12 mouse cellular contexts compared by ENCODE assay signal in the genomic region with DNA sequence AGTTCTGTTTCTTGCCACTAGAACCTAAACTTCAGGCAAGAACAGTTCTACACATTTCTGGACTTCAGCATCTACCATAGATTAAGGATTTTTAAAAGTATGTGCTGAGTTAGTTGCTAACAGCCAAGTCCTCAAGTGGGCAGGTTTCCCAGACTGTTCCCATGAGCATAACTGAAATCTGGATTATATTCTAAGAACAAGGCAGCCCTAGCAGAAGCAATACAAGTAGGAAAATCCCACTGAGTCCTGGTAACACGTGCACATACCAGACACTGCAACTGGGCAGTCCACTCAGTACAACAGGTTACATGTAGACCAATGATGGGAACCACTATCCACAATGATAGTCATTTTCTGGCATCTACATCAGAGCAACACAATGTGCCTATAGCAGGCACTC. TPM values are rescaled to one million over a fixed set of nuclear protein-coding genes. Genes with fewer than 3 reads are reported as not detected.
A peak's percentile ranks its signal among the peaks of the same experiment; 100 is the strongest.
DNase-seq lines count a peak whose midpoint lies in the region; ATAC-seq lines count a peak whose summit lies in the region.
"Had no signal": no experiment of that assay in that cellular context is flagged by ENCODE, and none has a peak within 500 bp of the region (broad histone marks: within the 10 kb centered on the region; RNA-seq: fewer than 3 reads in every experiment).

No protein-coding gene starts in this region.

- no peak overlapping the region for H3K27ac ChIP-seq in kidney, embryonic 15.5 days
- H3K27ac ChIP-seq in midbrain, embryonic 14.5 days (replicated peaks; ENCODE audit: low read depth, low read length) = no peak overlapping the region
- H3K27ac ChIP-seq in midbrain, embryonic 16.5 days (ENCODE audit: low read length) = no peak overlapping the region
- no peak overlapping the region for H3K27ac ChIP-seq in hindbrain, embryonic 11.5 days (ENCODE audit: low read depth, low read length)
- H3K27ac ChIP-seq: hindbrain, postnatal 0 days; midbrain, embryonic 13.5 days had no signal

- intact Hi-C loops in heart, postnatal 10 days (cut with DNase I) = no loop called here

- 69% methylated on average over 1 of the region's 1 CpGs for WGBS in kidney, embryonic 15.5 days
- 81% methylated on average over 1 of the region's 1 CpGs for WGBS in midbrain, embryonic 14.5 days
- 75% methylated on average over 1 of the region's 1 CpGs for WGBS in midbrain, embryonic 16.5 days
- WGBS in hindbrain, embryonic 11.5 days = 95% methylated on average over 1 of the region's 1 CpGs

- peak; percentile 45 for DNase-seq in kidney, adult 18-20 months
- DNase-seq in right cerebral cortex, postnatal 10 days (ENCODE audit: low spot score in 2 of 2) = peak; percentile 71 to 77
- DNase-seq in right cerebral cortex, adult 2 months (ENCODE audit: low spot score in 2 of 2) = no peak
- DNase-seq in heart, postnatal 10 days = peak; percentile 70 to 75
- no peak for DNase-seq in midbrain, embryonic 14.5 days
- no peak for DNase-seq in hindbrain, embryonic 11.5 days (ENCODE audit: low spot score)
- DNase-seq: thymus, postnatal 36 days had no signal

- peaks cover 48% of the 10 kb centered on the region for H3K4me1 ChIP-seq in kidney, embryonic 15.5 days
- H3K4me1 ChIP-seq in midbrain, embryonic 14.5 days (ENCODE audit: control insufficient read depth, insufficient read depth, low read length) = no peaks in the 10 kb centered on the region
- H3K4me1 ChIP-seq in midbrain, embryonic 16.5 days (ENCODE audit: control insufficient read depth, insufficient read depth, low read length) = no peaks in the 10 kb centered on the region
- H3K4me1 ChIP-seq in hindbrain, embryonic 11.5 days (replicated peaks; ENCODE audit: control insufficient read depth, insufficient read depth, low read length) = no peaks in the 10 kb centered on the region

- no peak overlapping the region for H3K4me3 ChIP-seq in kidney, embryonic 15.5 days (replicated peaks)
- H3K4me3 ChIP-seq in midbrain, embryonic 14.5 days (replicated peaks; ENCODE audit: low read depth, low read length) = no peak overlapping the region
- H3K4me3 ChIP-seq in midbrain, embryonic 16.5 days (ENCODE audit: low read depth, low read length) = no peak overlapping the region
- H3K4me3 ChIP-seq in hindbrain, embryonic 11.5 days (ENCODE audit: low read depth, low read length) = no peak overlapping the region
- H3K4me3 ChIP-seq: erythroblast, embryonic 14.5 days; midbrain, embryonic 13.5 days had no signal

- no peaks in the 10 kb centered on the region for H3K9me3 ChIP-seq in kidney, embryonic 15.5 days (replicated peaks)
- no peaks in the 10 kb centered on the region for H3K9me3 ChIP-seq in midbrain, embryonic 14.5 days (ENCODE audit: control insufficient read depth, low read length)
- no peaks in the 10 kb centered on the region for H3K9me3 ChIP-seq in midbrain, embryonic 16.5 days (replicated peaks; ENCODE audit: control insufficient read depth, low read length, poor library complexity, severe bottlenecking)
- H3K9me3 ChIP-seq in hindbrain, embryonic 11.5 days (ENCODE audit: control insufficient read depth, low read length) = no peaks in the 10 kb centered on the region
- H3K9me3 ChIP-seq: midbrain, embryonic 13.5 days had no signal

- no peak overlapping the region for H3K4me2 ChIP-seq in kidney, embryonic 15.5 days
- no peak overlapping the region for H3K4me2 ChIP-seq in midbrain, embryonic 14.5 days (ENCODE audit: low read length)
- H3K4me2 ChIP-seq in midbrain, embryonic 16.5 days (ENCODE audit: low read length) = no peak overlapping the region
- H3K4me2 ChIP-seq in hindbrain, embryonic 11.5 days (replicated peaks; ENCODE audit: low read depth, low read length) = no peak overlapping the region
- H3K4me2 ChIP-seq: midbrain, embryonic 13.5 days had no signal

- no peak for ATAC-seq in kidney, embryonic 15.5 days (replicated peaks; ENCODE audit: low FRiP score)
- no peak for ATAC-seq in midbrain, embryonic 14.5 days (ENCODE audit: low FRiP score, low TSS enrichment)
- no peak for ATAC-seq in midbrain, embryonic 16.5 days
- no peak for ATAC-seq in hindbrain, embryonic 11.5 days (ENCODE audit: low FRiP score)
- ATAC-seq: hindbrain, postnatal 0 days; midbrain, embryonic 13.5 days had no signal

- no peaks in the 10 kb centered on the region for H3K27me3 ChIP-seq in kidney, embryonic 15.5 days
- H3K27me3 ChIP-seq in midbrain, embryonic 14.5 days (ENCODE audit: control insufficient read depth, insufficient read depth, low read length) = no peaks in the 10 kb centered on the region
- H3K27me3 ChIP-seq in midbrain, embryonic 16.5 days (ENCODE audit: control insufficient read depth, insufficient read depth, low read depth, low read length) = no peaks in the 10 kb centered on the region
- H3K27me3 ChIP-seq in hindbrain, embryonic 11.5 days (ENCODE audit: control insufficient read depth, insufficient read depth, low read length) = no peaks in the 10 kb centered on the region
- H3K27me3 ChIP-seq: midbrain, embryonic 13.5 days had no signal

- H3K36me3 ChIP-seq in kidney, embryonic 15.5 days = peaks cover 16% of the 10 kb centered on the region
- H3K36me3 ChIP-seq in midbrain, embryonic 14.5 days (ENCODE audit: control insufficient read depth, insufficient read depth, low read length) = peaks cover 9% of the 10 kb centered on the region
- H3K36me3 ChIP-seq in midbrain, embryonic 16.5 days (ENCODE audit: control insufficient read depth, insufficient read depth, low read length) = no peaks in the 10 kb centered on the region
- no peaks in the 10 kb centered on the region for H3K36me3 ChIP-seq in hindbrain, embryonic 11.5 days (ENCODE audit: control insufficient read depth, insufficient read depth, low read length)

- H3K9ac ChIP-seq in kidney, embryonic 15.5 days = no peak overlapping the region
- H3K9ac ChIP-seq in midbrain, embryonic 14.5 days (replicated peaks; ENCODE audit: low read length) = no peak overlapping the region
- H3K9ac ChIP-seq in midbrain, embryonic 16.5 days (ENCODE audit: low read depth, low read length) = no peak overlapping the region
- H3K9ac ChIP-seq in hindbrain, embryonic 11.5 days (ENCODE audit: low read depth, low read length) = no peak overlapping the region
- H3K9ac ChIP-seq: midbrain, embryonic 13.5 days had no signal

RNA-seq across cellular contexts. Expression of gene Tbc1d14, which starts 17.3 kb away (rescaled TPM):
- 45.2 and 46.2 TPM in 2 replicates for polyA plus RNA-seq in kidney, embryonic 15.5 days (2015; fragmentation: Nextera tagmentation; extraction: Ambion mirVana)
- total RNA-seq in heart, postnatal 10 days (2021) = 10 to 100 TPM; 19.4 to 22.8 TPM
- 69.3 and 81.0 TPM in 2 replicates for polyA plus RNA-seq in midbrain, embryonic 14.5 days (2014; fragmentation: Nextera tagmentation; extraction: Ambion mirVana)
- polyA plus RNA-seq in midbrain, embryonic 16.5 days (2015; fragmentation: Nextera tagmentation; extraction: Ambion mirVana) = 74.6 and 76.1 TPM in 2 replicates
- 38.3 and 41.4 TPM in 2 replicates for polyA plus RNA-seq in hindbrain, embryonic 11.5 days (2014; fragmentation: Nextera tagmentation; extraction: Ambion mirVana)

Comparison
In these comparisons a context has a peak if more than half of its experiments do, and no peak if none do; other contexts are left out.
1. DNase-seq: peak in kidney, adult 18-20 months (single experiment), right cerebral cortex, postnatal 10 days (2 of 2) and heart, postnatal 10 days (2 of 2); none in right cerebral cortex, adult 2 months (0 of 2), midbrain, embryonic 14.5 days (single experiment) and hindbrain, embryonic 11.5 days (single experiment).